Comparison of ENCODE assay signal across 21 mouse cellular contexts in the genomic region with DNA sequence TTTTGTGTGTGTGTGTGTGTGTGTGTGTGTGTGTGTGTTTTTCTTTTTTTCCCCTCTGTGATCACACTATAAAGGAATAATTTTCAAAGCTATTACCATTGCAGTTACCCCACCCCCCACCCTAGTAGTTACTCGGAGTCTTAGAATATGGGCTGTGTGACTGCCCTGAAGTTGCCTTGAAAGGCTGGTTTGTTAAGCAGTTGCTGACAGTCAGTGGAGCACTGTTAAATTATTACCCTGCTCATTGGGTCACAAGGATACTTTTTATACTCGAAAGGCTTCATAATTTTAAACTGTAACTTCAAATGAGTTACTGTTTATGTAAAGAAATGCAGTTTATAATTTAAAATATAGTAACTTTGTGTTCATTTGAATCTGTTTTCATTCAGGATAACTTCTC.
"Had no signal": no experiment of that assay in that cellular context is flagged by ENCODE, and none has a peak within 500 bp of the region (broad histone marks: within the 10 kb centered on the region; RNA-seq: fewer than 3 reads in every experiment).

No protein-coding gene starts in this region.

- H3K36me3 ChIP-seq: forebrain, embryonic 15.5 days; heart, embryonic 15.5 days; hindbrain, embryonic 12.5 days; intestine, embryonic 15.5 days; liver, embryonic 13.5 days; liver, embryonic 15.5 days had no signal

- DNase-seq: forebrain, postnatal 0 days; gastrocnemius, postnatal 25 days; heart, adult 2 months; heart, postnatal 4 days; liver; liver, embryonic 13.5 days; liver, postnatal 0 days had no signal

- H3K4me2 ChIP-seq: forebrain, embryonic 15.5 days; heart, embryonic 11.5 days; heart, embryonic 13.5 days; heart, embryonic 15.5 days; hindbrain, embryonic 14.5 days; intestine, embryonic 15.5 days; kidney, embryonic 15.5 days; liver, embryonic 11.5 days; liver, embryonic 13.5 days; liver, embryonic 15.5 days had no signal

- H3K4me3 ChIP-seq: forebrain, embryonic 15.5 days; heart, adult 2 months; heart, embryonic 13.5 days; heart, embryonic 15.5 days; hindbrain, embryonic 10.5 days; hindbrain, embryonic 12.5 days; intestine, embryonic 15.5 days; kidney, embryonic 15.5 days; layer of hippocampus, adult 2 months; left cerebral cortex, adult 2 months; limb, embryonic 12.5 days; liver, embryonic 13.5 days; liver, embryonic 15.5 days had no signal

- H3K27me3 ChIP-seq: forebrain, embryonic 15.5 days; heart, embryonic 13.5 days; heart, embryonic 15.5 days; hindbrain, embryonic 12.5 days; intestine, embryonic 15.5 days; kidney, embryonic 15.5 days; limb, embryonic 12.5 days had no signal
